Mouse (Mus musculus): ENCODE measurements around the gene Olfr1337. TPM values are rescaled to one million over a fixed set of nuclear protein-coding genes. Genes with fewer than 3 reads are reported as not detected.

Gene Olfr1337
- polyA plus RNA-seq (2015; fragmentation: Nextera tagmentation; extraction: Ambion mirVana), result not detected in 2 replicates

GRCm38 (mm10) chr4:118782486-118782885 is at the start of gene Olfr1337:
Gene Olfr1337 (minus strand): TSS chr4:118782586.

GRCm38 (mm10) chr4:118809844-118810243 is 27.5 kb upstream of the Olfr1337 start, which contains the start of gene Olfr1335:
Gene Olfr1335 (minus strand): TSS chr4:118809944.

GRCm38 (mm10) chr4:118758637-118759036 is 23.7 kb downstream of the Olfr1337 start, which contains the start of gene Olfr1338:
Gene Olfr1338 (minus strand): TSS chr4:118758737.

GRCm38 (mm10) chr4:118731875-118732274 is 50.5 kb downstream of the Olfr1337 start, which contains the start of gene Olfr1339:
Gene Olfr1339 (plus strand): TSS chr4:118732175.

Other genes starting within 250 kb of the Olfr1337 start
- gene Tmem125, start 238.5 kb downstream of the Olfr1337 start, polyA plus RNA-seq (2015; fragmentation: Nextera tagmentation; extraction: Ambion mirVana), result 0.47 and 1.1 TPM in 2 replicates
- 1.2 and 1.3 TPM in 2 replicates for gene Cfap57, start 161.8 kb downstream of the Olfr1337 start, polyA plus RNA-seq (2015; fragmentation: Nextera tagmentation; extraction: Ambion mirVana)
- gene Ebna1bp2, start 161.8 kb downstream of the Olfr1337 start, polyA plus RNA-seq (2015; fragmentation: Nextera tagmentation; extraction: Ambion mirVana), result 80.3 and 86.1 TPM in 2 replicates
- not detected in 2 replicates for gene Olfr62, start 123.6 kb downstream of the Olfr1337 start, polyA plus RNA-seq (2015; fragmentation: Nextera tagmentation; extraction: Ambion mirVana)
- gene Olfr1342, start 89.8 kb downstream of the Olfr1337 start, polyA plus RNA-seq (2015; fragmentation: Nextera tagmentation; extraction: Ambion mirVana), result not detected in 2 replicates
- not detected in 2 replicates for gene Olfr1341, start 79.1 kb downstream of the Olfr1337 start, polyA plus RNA-seq (2015; fragmentation: Nextera tagmentation; extraction: Ambion mirVana)
- gene Olfr1340, start 62.4 kb downstream of the Olfr1337 start, polyA plus RNA-seq (2015; fragmentation: Nextera tagmentation; extraction: Ambion mirVana), result not detected in 2 replicates
- gene Olfr1339, start 50.4 kb downstream of the Olfr1337 start, polyA plus RNA-seq (2015; fragmentation: Nextera tagmentation; extraction: Ambion mirVana), result not detected in 2 replicates
- not detected in 2 replicates for gene Olfr1338, start 23.8 kb downstream of the Olfr1337 start, polyA plus RNA-seq (2015; fragmentation: Nextera tagmentation; extraction: Ambion mirVana)
- gene Olfr1335, start 27.4 kb upstream of the Olfr1337 start, polyA plus RNA-seq (2015; fragmentation: Nextera tagmentation; extraction: Ambion mirVana), result not detected in 2 replicates
- not detected in 2 replicates for gene Olfr1333, start 53.7 kb upstream of the Olfr1337 start, polyA plus RNA-seq (2015; fragmentation: Nextera tagmentation; extraction: Ambion mirVana)
- gene Olfr1331, start 82.1 kb upstream of the Olfr1337 start, polyA plus RNA-seq (2015; fragmentation: Nextera tagmentation; extraction: Ambion mirVana), result not detected in 2 replicates
- gene Olfr1330, start 106.0 kb upstream of the Olfr1337 start, polyA plus RNA-seq (2015; fragmentation: Nextera tagmentation; extraction: Ambion mirVana), result not detected in 2 replicates
- not detected in 2 replicates for gene Olfr1329, start 134.9 kb upstream of the Olfr1337 start, polyA plus RNA-seq (2015; fragmentation: Nextera tagmentation; extraction: Ambion mirVana)
- gene Olfr1328, start 156.0 kb upstream of the Olfr1337 start, polyA plus RNA-seq (2015; fragmentation: Nextera tagmentation; extraction: Ambion mirVana), result not detected in 2 replicates
- gene Lao1, start 179.0 kb upstream of the Olfr1337 start, polyA plus RNA-seq (2015; fragmentation: Nextera tagmentation; extraction: Ambion mirVana), result 0.09 and 0.13 TPM in 2 replicates